Mouse (Mus musculus) MEL (cell line): ENCODE data around the gene Tspan18.

Source experiments
- CTCF ChIP-seq, 3 experiments: IDR thresholded peaks in 2 of 3; conservative IDR thresholded peaks in 1 of 3; 2 replicates each; pipeline ENCODE4 v1.5.1; 2011 to 2012; ENCODE audit warnings: low read length in 3 of 3, low read depth in 2 of 3, mild to moderate bottlenecking in 2 of 3, improper control_type of control experiment in 1 of 3, inconsistent platforms in 1 of 3, mixed read lengths in 1 of 3, moderate library complexity in 1 of 3; ENCODE audit not compliant: control insufficient read depth in 1 of 3, insufficient read depth in 1 of 3, poor library complexity in 1 of 3, severe bottlenecking in 1 of 3
- ETS1 ChIP-seq: IDR thresholded peaks from 2 replicates; pipeline ENCODE4 v1.6.1; 2012; ENCODE audit warnings: low read depth, mild to moderate bottlenecking, inconsistent platforms, low read length, improper control_type of control experiment, moderate library complexity
- POLR2A ChIP-seq, 2 experiments: IDR thresholded peaks; 2 replicates each; pipeline ENCODE4 v1.6.1; 2011 to 2012; ENCODE audit warnings: low read length in 2 of 2, mild to moderate bottlenecking in 2 of 2, control low read depth in 1 of 2, improper control_type of control experiment in 1 of 2, low read depth in 1 of 2, moderate library complexity in 1 of 2; ENCODE audit not compliant: control insufficient read depth in 1 of 2, insufficient read depth in 1 of 2, poor library complexity in 1 of 2
- ZKSCAN1 ChIP-seq: IDR thresholded peaks from 2 replicates; pipeline ENCODE4 v1.6.1; 2012; ENCODE audit warnings: low read depth, mild to moderate bottlenecking, inconsistent platforms, low read length, improper control_type of control experiment, moderate library complexity
- ZMIZ1 ChIP-seq: IDR thresholded peaks from 2 replicates; pipeline ENCODE4 v1.6.1; 2012; ENCODE audit warnings: low read depth, mild to moderate bottlenecking, inconsistent platforms, low read length, improper control_type of control experiment, moderate library complexity

- TF ChIP-seq ZMIZ1 (no peak), ZKSCAN1 (no peak), POLR2A (IDR thresholded peaks at IDR 0.05; ENCODE audit: control insufficient read depth in 1 of 2, insufficient read depth in 1 of 2, low read depth in 1 of 2, low read length in 2 of 2, poor library complexity in 1 of 2) (no peak), ETS1 (no peak), CTCF (IDR thresholded peaks at IDR 0.05 in 2 of 3, conservative IDR thresholded peaks at IDR 0.05 in 1 of 3; ENCODE audit: control insufficient read depth in 1 of 3, insufficient read depth in 1 of 3, low read depth in 2 of 3, low read length in 3 of 3, poor library complexity in 1 of 3, severe bottlenecking in 1 of 3) (no peak)
Observed at GRCm38 (mm10) chr2:93192182-93192560, 142.1 kb downstream of the Tspan18 start.
